Mouse (Mus musculus): ENCODE measurements around the gene Chst15.
A peak's percentile ranks its signal among the peaks of the same experiment; 100 is the strongest.

The Chst15 gene

DNA sequence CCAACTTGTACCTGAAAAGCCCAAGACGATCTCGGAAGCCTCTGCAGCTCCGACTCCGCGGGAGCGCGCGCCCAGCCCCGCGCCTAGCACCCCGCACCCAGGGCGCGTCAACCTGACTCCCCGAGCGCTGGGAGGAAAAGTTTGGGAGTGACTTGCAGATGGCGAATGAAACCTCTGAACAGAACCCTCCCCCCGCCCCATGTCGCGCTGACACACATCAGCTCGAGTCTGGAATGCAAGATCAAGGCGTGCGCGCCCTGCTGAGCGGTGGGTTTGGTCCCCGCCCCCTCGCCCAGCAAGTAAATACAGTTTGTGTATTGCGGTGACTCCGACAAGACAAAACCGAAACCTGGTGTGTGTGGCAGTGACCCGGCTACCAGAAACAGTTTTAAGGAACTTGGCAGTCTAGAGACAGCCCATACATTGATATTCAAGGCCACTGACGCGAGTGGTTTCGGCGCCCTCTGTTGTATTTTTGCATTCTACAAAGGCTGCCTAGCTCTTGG is at the start of gene Chst15:
Gene Chst15, minus strand, starts transcription at position 193 of the 506 bp plus-strand sequence.
- peak in 1 of 2 experiments; percentile 36 for DNase-seq (ENCODE audit: low spot score in 2 of 2)

DNA sequence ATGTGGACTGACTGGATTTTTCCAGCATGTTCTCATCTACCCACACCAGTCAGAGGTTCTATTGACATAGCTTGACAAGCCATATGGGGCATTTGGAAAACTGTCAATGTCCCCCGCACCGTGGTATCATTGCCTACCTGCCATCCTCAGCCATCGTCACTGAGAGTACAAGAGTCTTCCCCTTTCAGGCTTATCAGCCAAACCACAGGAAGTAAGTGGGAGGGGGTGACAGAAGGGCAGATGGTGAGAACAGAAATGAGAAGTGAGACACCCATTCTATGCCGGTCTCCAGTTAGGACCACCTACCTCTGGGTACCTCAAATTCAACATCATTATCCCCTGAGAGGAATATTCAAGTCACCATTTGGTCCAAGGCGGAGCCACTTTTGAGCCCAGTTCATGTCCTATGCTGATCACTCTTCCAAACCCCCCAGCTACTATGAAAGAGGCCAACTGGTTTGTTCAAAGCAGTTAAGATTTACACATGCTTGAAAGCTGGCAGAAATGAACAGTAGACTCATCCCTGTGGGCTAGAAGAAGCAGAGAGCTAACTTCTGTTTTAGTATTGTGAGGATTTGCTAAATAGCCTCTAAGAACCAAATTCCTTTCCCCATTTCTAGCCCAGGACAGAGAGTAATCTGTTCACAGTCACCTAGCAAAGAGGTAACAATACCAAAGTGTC is 48.8 kb upstream of the Chst15 start:
- no peak for DNase-seq (ENCODE audit: low spot score in 2 of 2)

- DNase-seq (ENCODE audit: low spot score in 2 of 2), result no peak
Measured at GRCm38 (mm10) chr7:132365111-132365510, 48.1 kb upstream of the Chst15 start.

DNA sequence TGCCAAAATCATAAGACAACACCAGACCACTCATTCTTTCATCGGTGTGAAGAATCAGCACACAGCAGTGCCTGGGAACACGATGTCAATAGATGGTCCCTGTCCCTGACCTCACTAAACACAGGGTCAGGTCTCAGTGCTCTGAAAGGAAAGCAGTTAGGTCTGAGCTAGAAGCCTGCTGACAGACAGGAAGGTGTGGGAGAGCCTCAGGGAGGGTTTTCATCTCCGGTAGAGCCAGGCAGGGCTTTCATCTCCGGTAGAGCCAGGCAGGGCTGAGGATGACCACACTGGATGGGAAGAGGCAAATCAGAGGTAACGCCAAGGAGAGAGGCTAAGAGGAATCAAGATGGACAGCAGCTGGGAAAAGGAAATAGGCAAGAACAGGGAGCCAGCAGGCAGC is 47.5 kb upstream of the Chst15 start:
- DNase-seq (ENCODE audit: low spot score in 2 of 2), result no peak

GRCm38 (mm10) chr7:132360336-132360735 is 43.3 kb upstream of the Chst15 start:
- DNase-seq (ENCODE audit: low spot score in 2 of 2), result no peak

- DNase-seq (ENCODE audit: low spot score in 2 of 2), result no peak
Measured at GRCm38 (mm10) chr7:132358709-132359108, 41.7 kb upstream of the Chst15 start.

DNA sequence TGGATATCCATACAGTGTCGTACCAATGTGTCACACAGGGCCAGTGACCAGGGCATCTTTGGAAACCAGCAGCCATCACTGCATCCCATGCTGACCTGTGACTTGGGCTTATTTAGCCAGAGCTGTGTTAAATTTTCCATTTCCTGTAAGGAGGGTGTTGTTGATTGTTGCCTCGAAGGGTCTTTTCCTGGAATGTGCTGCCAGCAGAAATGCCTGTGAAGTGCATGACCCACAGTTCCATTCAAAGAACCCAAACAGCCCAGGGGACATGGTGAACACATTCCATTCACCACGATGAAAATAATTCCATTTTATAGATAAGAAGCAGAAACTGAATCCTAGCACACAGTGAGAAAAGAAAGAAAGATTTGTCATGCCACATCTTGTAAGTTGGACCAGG is 41.2 kb upstream of the Chst15 start:
- DNase-seq (ENCODE audit: low spot score in 2 of 2), result no peak

DNA sequence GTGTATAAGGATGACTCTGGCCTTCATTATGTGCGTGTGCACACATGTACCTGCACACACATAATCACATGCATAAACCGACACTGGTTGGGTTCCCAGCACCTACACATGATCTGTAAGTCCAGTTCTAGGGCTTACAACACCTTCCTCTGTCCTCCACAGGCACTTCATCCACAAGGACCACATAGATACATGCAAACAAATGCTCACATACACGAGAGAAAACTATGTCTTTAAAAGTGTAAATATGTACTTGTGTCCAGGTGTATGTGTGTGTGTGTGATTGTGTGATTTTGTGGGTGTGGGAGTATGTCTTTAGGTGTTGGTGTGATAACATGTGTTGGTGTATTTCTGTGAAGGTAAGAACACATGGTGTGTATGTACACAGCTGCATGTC is 40.8 kb upstream of the Chst15 start:
- no peak for DNase-seq (ENCODE audit: low spot score in 2 of 2)

DNA sequence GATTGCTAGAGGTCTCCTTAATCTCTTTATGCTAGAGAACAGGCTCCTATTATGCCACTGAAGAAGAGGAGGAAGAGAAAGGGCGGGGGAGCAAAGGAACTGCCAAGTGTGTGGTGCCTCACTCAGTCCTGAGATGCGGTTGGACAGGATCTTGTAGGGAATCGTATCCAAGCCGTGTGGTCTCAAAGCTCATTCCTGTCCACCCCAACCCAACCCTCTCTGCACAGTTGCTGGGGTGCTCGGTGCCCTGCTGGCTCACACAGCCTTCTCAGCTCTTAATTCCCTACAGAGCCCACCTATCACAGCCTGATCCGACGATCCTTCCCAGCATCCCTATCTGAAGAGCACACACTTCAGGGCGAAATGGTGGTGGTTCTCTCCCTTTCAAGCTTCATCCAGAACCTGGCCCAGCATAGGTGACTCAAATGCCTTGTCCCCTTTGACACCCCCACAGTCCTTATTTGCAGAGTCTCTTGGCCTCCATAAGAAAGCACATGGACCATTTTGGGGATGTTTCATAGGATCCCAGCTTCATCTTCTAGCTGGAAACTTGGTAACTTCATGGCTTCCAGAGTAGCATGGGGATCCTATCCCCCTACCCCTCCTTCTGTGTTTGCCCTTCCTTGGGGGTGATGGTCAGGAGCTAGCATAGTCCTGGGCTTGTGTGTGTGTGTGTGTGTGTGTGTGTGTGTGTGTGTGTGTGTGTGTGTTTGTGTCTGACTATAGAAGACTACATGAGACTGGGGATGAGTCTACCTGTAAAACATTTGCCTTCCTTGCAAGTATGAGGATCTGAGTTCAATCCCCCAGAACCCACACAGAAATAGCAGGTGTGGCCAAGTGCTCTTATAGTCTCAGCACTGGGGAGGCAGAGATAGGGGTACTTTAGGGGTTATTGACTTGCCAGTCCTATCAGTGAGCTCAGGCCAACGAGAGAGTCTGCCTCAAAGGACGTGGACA is 40.1 kb upstream of the Chst15 start:
- no peak for DNase-seq (ENCODE audit: low spot score in 2 of 2)

GRCm38 (mm10) chr7:132356185-132356584 is 39.2 kb upstream of the Chst15 start:
- DNase-seq (ENCODE audit: low spot score in 2 of 2), result no peak

DNA sequence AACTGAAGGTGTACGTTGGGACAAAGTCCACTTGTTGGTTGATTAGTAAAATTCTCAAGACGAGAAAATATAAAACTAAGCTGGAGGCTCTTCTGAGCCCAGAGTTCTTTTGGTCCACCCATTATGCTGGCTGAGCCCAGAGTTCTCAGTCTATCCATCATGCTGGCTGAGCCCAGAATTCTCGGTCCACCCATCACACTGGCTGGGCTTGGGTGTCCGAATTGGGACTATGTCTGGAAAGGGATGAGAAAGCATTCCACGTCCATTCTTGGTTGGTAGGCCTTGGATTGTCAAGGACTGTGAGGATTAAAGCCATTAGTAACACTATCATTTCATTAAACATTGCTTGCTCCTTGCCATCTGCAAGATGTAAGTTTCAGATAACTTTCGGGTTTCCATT is 38.7 kb upstream of the Chst15 start:
- DNase-seq (ENCODE audit: low spot score in 2 of 2), result no peak

GRCm38 (mm10) chr7:132349075-132349572 is 32.1 kb upstream of the Chst15 start:
- no peak for DNase-seq (ENCODE audit: low spot score in 2 of 2)

- no peak for DNase-seq (ENCODE audit: low spot score in 2 of 2)
Measured at GRCm38 (mm10) chr7:132347273-132348045, 30.4 kb upstream of the Chst15 start.

DNA sequence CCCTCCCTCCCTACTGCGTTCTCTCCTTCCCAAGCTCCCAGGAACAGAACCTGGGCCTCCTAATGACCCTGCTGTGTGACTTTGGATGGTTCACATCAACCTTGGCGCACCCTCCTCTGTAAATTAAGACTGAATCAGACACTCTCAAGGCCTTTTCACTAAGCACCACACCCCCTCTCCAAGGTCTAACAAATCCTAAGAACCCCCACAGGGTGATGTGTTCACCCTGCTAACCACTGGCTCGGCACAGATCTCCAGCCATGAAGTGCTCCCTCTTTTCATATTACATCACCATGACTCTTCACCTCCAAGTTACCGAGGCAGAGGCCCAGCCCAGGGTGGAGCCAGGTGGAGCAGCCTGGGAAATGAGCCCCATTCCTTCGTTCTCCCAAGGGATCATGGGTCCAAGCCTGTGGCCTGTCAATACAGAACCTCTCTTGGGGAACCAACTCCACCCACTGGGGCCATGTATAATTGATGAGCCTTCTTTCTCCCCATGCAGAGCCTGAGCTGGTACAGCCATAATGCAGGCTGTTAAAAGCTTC is 28.6 kb upstream of the Chst15 start:
- DNase-seq (ENCODE audit: low spot score in 2 of 2), result no peak

- DNase-seq (ENCODE audit: low spot score in 2 of 2), result no peak
Measured at GRCm38 (mm10) chr7:132344606-132345005, 27.6 kb upstream of the Chst15 start.

GRCm38 (mm10) chr7:132343900-132344299 is 26.9 kb upstream of the Chst15 start:
- DNase-seq (ENCODE audit: low spot score in 2 of 2), result no peak

DNA sequence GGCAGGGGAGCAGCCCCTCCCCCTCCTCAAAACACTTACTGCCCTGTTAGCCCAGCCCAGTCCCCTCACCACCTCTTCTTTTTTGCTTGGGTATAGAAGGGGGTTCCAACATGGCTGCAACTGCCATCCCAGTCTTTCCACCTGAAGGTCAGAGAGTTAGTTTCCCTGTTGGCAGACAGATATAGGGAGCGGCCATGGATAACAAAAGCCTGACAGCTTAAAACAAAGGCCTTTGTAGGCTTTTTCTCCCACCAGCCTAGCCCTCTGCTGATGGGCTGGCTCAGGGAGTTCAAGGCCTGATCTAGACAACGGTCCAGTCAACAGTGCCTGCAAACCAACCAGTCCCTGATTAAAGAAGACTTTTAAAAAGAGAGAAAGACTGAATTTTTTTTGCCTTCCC is 26.1 kb upstream of the Chst15 start:
- DNase-seq (ENCODE audit: low spot score in 2 of 2), result no peak

DNA sequence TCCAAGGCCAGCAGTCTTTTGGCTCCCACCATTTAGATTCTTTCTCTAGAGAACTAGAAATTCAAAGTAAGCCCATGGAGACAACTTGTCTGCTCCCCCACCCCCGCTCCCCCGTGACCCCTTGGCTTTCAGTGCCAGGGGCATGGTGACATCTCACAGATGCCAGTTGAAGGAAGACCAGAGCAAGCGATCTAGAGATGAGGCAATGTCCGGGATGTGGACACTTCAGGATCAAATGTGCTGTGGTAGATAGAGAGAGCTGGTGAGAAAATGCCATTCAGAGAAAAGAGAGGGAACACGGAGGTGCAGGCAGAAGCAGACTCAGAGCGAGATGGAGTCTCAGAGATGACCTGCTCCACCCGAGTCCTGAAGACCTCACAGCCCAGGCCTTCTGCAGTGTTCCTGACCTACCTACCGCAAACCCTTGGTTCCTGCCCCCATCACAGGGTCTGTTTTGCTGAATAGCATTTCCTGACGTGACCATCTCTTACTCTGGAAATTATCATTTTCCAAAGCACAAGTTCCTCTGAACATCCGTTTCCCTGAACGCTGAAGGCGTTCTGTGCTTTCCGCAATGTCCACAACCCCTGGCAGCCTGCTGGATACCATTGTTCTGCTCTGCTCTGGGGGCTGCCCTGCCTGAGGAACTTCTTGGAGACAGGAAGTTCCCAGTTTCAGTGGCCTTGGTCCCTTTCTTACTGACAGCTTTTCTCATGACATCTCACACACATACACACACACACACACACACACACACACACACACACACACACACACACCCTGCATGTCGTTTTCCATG is 22.2 kb upstream of the Chst15 start:
- no peak for DNase-seq (ENCODE audit: low spot score in 2 of 2)

DNA sequence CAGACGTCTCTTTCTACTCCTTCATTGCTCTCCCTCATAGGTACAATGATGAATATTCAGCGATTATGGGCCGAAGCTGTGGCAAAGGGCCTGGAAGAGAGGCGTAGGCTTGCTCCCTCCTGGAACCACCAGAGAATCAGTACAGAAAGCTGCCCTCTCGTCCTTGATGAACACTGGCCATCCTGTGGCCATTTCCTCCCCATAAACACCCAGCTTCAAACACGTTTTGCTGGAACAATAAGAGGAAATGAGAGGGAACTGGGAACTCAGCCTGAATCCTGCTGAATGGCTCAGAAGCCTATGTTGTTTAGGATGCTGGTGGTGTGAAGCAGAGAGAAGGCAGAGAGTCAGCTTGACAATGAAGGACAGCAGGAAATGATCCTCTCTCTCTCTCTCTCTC is 21.3 kb upstream of the Chst15 start:
- no peak for DNase-seq (ENCODE audit: low spot score in 2 of 2)

DNA sequence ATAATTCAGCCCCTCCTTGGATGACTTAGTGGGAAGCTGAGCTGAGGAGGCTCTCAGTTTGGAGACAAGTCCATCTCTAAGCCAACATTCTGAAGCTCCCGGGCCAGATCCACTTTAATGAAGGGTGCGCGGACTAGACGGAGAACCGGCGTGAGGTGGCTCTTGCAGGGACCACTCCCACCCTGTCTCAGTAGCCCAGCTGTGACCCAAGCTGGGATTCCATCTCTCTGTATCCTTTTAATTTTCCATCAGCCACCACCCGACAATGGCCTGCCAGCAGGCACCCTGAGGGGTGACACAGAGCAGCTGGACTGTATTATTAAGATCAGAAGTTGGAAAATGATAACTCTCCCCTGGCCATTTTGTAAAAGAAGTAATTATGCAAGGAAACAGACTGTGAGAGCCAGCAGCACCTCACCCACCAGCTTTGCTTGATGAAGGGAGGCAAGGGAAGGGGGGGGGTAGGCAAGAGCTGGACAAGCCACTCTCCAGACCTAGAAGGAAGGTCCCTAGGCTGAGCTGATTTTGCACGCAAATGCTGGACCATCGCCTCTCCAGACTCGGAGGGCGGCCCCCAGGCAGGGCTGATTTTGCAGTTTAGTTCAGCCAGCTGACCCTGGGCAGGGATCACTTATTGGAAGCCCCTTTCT is 20.4 kb upstream of the Chst15 start:
- no peak for DNase-seq (ENCODE audit: low spot score in 2 of 2)

Measured in urinary bladder, adult 18-20 months (tissue).